Mouse (Mus musculus) heart, embryonic 15.5 days (tissue): ENCODE data around the gene Otx2. TPM values are rescaled to one million over a fixed set of nuclear protein-coding genes. Genes with fewer than 3 reads are reported as not detected.

Experiments used
- ATAC-seq: fragments of 200-750 bp; cut with Nextera tagmentation; replicated peaks from 2 replicates; pipeline ENCODE4 v1.8.0; 2017; ENCODE audit warnings: low read depth, moderate TSS enrichment; ENCODE audit not compliant: insufficient number of reproducible peaks, insufficient read depth, low FRiP score
- H3K27ac ChIP-seq: fragments of 300-500 bp; sonication (generic); 2 replicates; pipeline ENCODE4 v1.5.1; 2015; ENCODE audit warnings: mild to moderate bottlenecking, inconsistent platforms
- H3K27me3 ChIP-seq: fragments of 300-500 bp; sonication (generic); 2 replicates; pipeline ENCODE4 v1.6.1; 2015; ENCODE audit warnings: inconsistent platforms
- H3K36me3 ChIP-seq: fragments of 300-500 bp; sonication (generic); 2 replicates; pipeline ENCODE4 v1.6.1; 2015; ENCODE audit warnings: mild to moderate bottlenecking, inconsistent platforms
- H3K4me1 ChIP-seq: fragments of 300-500 bp; sonication (generic); replicated peaks from 2 replicates; pipeline ENCODE4 v1.6.1; 2015; ENCODE audit warnings: inconsistent platforms
- H3K4me2 ChIP-seq: fragments of 300-500 bp; sonication (generic); 2 replicates; pipeline ENCODE4 v1.6.1; 2015; ENCODE audit warnings: inconsistent platforms, mild to moderate bottlenecking, moderate library complexity
- H3K4me3 ChIP-seq: fragments of 300-500 bp; sonication (generic); 2 replicates; pipeline ENCODE4 v1.5.1; 2015; ENCODE audit warnings: mild to moderate bottlenecking, inconsistent platforms
- H3K9ac ChIP-seq: fragments of 300-500 bp; sonication (generic); 2 replicates; pipeline ENCODE4 v1.6.1; 2015; ENCODE audit warnings: mild to moderate bottlenecking, inconsistent platforms
- H3K9me3 ChIP-seq: fragments of 300-500 bp; sonication (generic); replicated peaks from 2 replicates; pipeline ENCODE4 v1.6.1; 2016; ENCODE audit warnings: inconsistent platforms
- WGBS: fragments of 180-500 bp; shearing (Covaris S2); methylation state at CpG from one replicate; pipeline ENCODE4 v1.1.7; 2015; ENCODE audit warnings: mixed read lengths; 5-methylcytosine and 5-hydroxymethylcytosine counted together
- polyA plus RNA-seq: library from polyadenylated mRNA; unstranded; fragments of >200 nt; fragmentation: Nextera tagmentation; extraction: Ambion mirVana; gene quantifications from 2 replicates; pipeline ENCODE4 v1.2.1, GENCODE M21; 2015

Gene Otx2
- polyA plus RNA-seq, 1 experiment from 2014 or later: not detected

GRCm38 (mm10) chr14:48608641-48609310 lies 64.8 kb downstream of the Otx2 start:
- 80% methylated on average over 15 of the region's 15 CpGs for WGBS
- no peak overlapping the region for H3K27ac ChIP-seq
- H3K9ac ChIP-seq: no peak overlapping the region
- no peak overlapping the region for H3K4me2 ChIP-seq
- H3K4me1 ChIP-seq: no peaks in the 10 kb centered on the region
- no peaks in the 10 kb centered on the region for H3K27me3 ChIP-seq
- no peak overlapping the region for H3K4me3 ChIP-seq
- ATAC-seq: no peak
- no peaks in the 10 kb centered on the region for H3K9me3 ChIP-seq
- H3K36me3 ChIP-seq: no peaks in the 10 kb centered on the region

Other genes starting within 250 kb of the Otx2 start
- gene Tmem260, start 227.7 kb downstream of the Otx2 start, polyA plus RNA-seq: 10.4 and 14.0 TPM in 2 replicates